Mouse (Mus musculus) MEL (cell line): Measurements from ENCODE around the gene Defb48. TPM values are rescaled to one million over a fixed set of nuclear protein-coding genes. Genes with fewer than 3 reads are reported as not detected.

Source experiments
- DNase-seq: peaks from one replicate; pipeline ENCODE4 v3.0.0; 2011; ENCODE audit warnings: low read depth, low spot score
- H3K27ac ChIP-seq: 2 replicates; pipeline ENCODE4 v1.5.1; 2012; ENCODE audit warnings: low read depth, mild to moderate bottlenecking, control low read depth, low read length, moderate library complexity; ENCODE audit not compliant: control insufficient read depth
- H3K27me3 ChIP-seq, 2 experiments: fragments of 150-350 bp in 1 of 2; sonication (generic) in 1 of 2; 2 replicates each; pipeline ENCODE4 v1.6.1; 2012; ENCODE audit warnings: low read length in 2 of 2, mild to moderate bottlenecking in 2 of 2, improper control_type of control experiment in 1 of 2, moderate library complexity in 1 of 2; ENCODE audit not compliant: insufficient read depth in 2 of 2, control insufficient read depth in 1 of 2
- H3K36me3 ChIP-seq, 2 experiments: 2 replicates each; pipeline ENCODE4 v1.6.1; 2012 to 2014; ENCODE audit warnings: low read length in 2 of 2, improper control_type of control experiment in 1 of 2, inconsistent platforms in 1 of 2, mild to moderate bottlenecking in 1 of 2; ENCODE audit not compliant: insufficient read depth in 2 of 2, control insufficient read depth in 1 of 2
- H3K4me1 ChIP-seq, 2 experiments: fragments of 150-350 bp in 1 of 2; sonication (generic) in 1 of 2; 2 replicates each; pipeline ENCODE4 v1.6.1; 2012; ENCODE audit warnings: low read length in 2 of 2, improper control_type of control experiment in 1 of 2, mild to moderate bottlenecking in 1 of 2; ENCODE audit not compliant: insufficient read depth in 2 of 2, control insufficient read depth in 1 of 2
- H3K4me3 ChIP-seq, 2 experiments: fragments of 150-350 bp in 1 of 2; sonication (generic) in 1 of 2; 2 replicates each; pipeline ENCODE4 v1.5.1; 2012; ENCODE audit warnings: low read depth in 2 of 2, low read length in 2 of 2, mild to moderate bottlenecking in 2 of 2, moderate library complexity in 2 of 2, control low read depth in 1 of 2, improper control_type of control experiment in 1 of 2; ENCODE audit not compliant: control insufficient read depth in 1 of 2, insufficient read depth in 1 of 2
- H3K79me2 ChIP-seq: 2 replicates; pipeline ENCODE4 v1.6.1; 2012; ENCODE audit warnings: mild to moderate bottlenecking, low read length, moderate library complexity; ENCODE audit not compliant: control insufficient read depth, poor library complexity, insufficient read depth
- H3K9ac ChIP-seq: 2 replicates; pipeline ENCODE4 v1.6.1; 2012; ENCODE audit warnings: low read depth, mild to moderate bottlenecking, control low read depth, low read length, moderate library complexity; ENCODE audit not compliant: control insufficient read depth, poor library complexity, severe bottlenecking
- H3K9me3 ChIP-seq: fragments of 150-350 bp; sonication (generic); replicated peaks from 2 replicates; pipeline ENCODE4 v1.6.1; 2012; ENCODE audit warnings: mild to moderate bottlenecking, low read length, improper control_type of control experiment, moderate library complexity; ENCODE audit not compliant: insufficient read depth
- CHD2 ChIP-seq: IDR thresholded peaks from 2 replicates; pipeline ENCODE4 v1.6.1; 2011; ENCODE audit warnings: low read length, improper control_type of control experiment
- E2F4 ChIP-seq: IDR thresholded peaks from 2 replicates; pipeline ENCODE4 v1.6.1; 2011; ENCODE audit warnings: low read depth, low read length, improper control_type of control experiment, borderline replicate concordance
- EP300 ChIP-seq, 2 experiments: IDR thresholded peaks; 2 replicates each; pipeline ENCODE4 v1.6.1; 2011; ENCODE audit warnings: improper control_type of control experiment in 2 of 2, low read length in 2 of 2, low read depth in 1 of 2, mild to moderate bottlenecking in 1 of 2
- ETS1 ChIP-seq: IDR thresholded peaks from 2 replicates; pipeline ENCODE4 v1.6.1; 2012; ENCODE audit warnings: low read depth, mild to moderate bottlenecking, inconsistent platforms, low read length, improper control_type of control experiment, moderate library complexity
- GATA1 ChIP-seq: IDR thresholded peaks from 2 replicates; pipeline ENCODE4 v1.6.1; 2011; ENCODE audit warnings: low read depth, low read length, improper control_type of control experiment
- MAFK ChIP-seq: IDR thresholded peaks from 2 replicates; pipeline ENCODE4 v1.6.1; 2011; ENCODE audit warnings: low read depth, mild to moderate bottlenecking, low read length, improper control_type of control experiment, borderline replicate concordance
- MAZ ChIP-seq: IDR thresholded peaks from 2 replicates; pipeline ENCODE4 v1.6.1; 2012; ENCODE audit warnings: low read depth, mild to moderate bottlenecking, inconsistent platforms, low read length, improper control_type of control experiment
- MYB ChIP-seq: IDR thresholded peaks from 2 replicates; pipeline ENCODE4 v1.6.1; 2011; ENCODE audit warnings: mild to moderate bottlenecking, low read depth, low read length, improper control_type of control experiment
- MYC ChIP-seq: IDR thresholded peaks from 2 replicates; pipeline ENCODE4 v1.6.1; 2011; ENCODE audit warnings: low read depth, mild to moderate bottlenecking, low read length, improper control_type of control experiment, moderate library complexity
- NELFE ChIP-seq: IDR thresholded peaks from 2 replicates; pipeline ENCODE4 v1.6.1; 2011; ENCODE audit warnings: low read depth, low read length, improper control_type of control experiment
- POLR2A ChIP-seq, 2 experiments: IDR thresholded peaks; 2 replicates each; pipeline ENCODE4 v1.6.1; 2011 to 2012; ENCODE audit warnings: low read length in 2 of 2, mild to moderate bottlenecking in 2 of 2, control low read depth in 1 of 2, improper control_type of control experiment in 1 of 2, low read depth in 1 of 2, moderate library complexity in 1 of 2; ENCODE audit not compliant: control insufficient read depth in 1 of 2, insufficient read depth in 1 of 2, poor library complexity in 1 of 2
- POLR2AphosphoS5 ChIP-seq: IDR thresholded peaks from 2 replicates; pipeline ENCODE4 v1.6.1; 2012; ENCODE audit warnings: low read depth, borderline replicate concordance, mild to moderate bottlenecking, inconsistent platforms, low read length, moderate library complexity, mixed read lengths
- RAD21 ChIP-seq: IDR thresholded peaks from 2 replicates; pipeline ENCODE4 v1.6.1; 2011; ENCODE audit warnings: mild to moderate bottlenecking, low read depth, low read length, improper control_type of control experiment
- RCOR1 ChIP-seq: IDR thresholded peaks from 2 replicates; pipeline ENCODE4 v1.6.1; 2012; ENCODE audit warnings: low read depth, mild to moderate bottlenecking, inconsistent platforms, low read length, improper control_type of control experiment
- SMC3 ChIP-seq: IDR thresholded peaks from 2 replicates; pipeline ENCODE4 v1.6.1; 2011; ENCODE audit warnings: low read depth, low read length, improper control_type of control experiment
- TAL1 ChIP-seq: IDR thresholded peaks from 2 replicates; pipeline ENCODE4 v1.6.1; 2012; ENCODE audit warnings: mild to moderate bottlenecking, inconsistent platforms, low read length, moderate library complexity, mixed read lengths
- UBTF ChIP-seq: IDR thresholded peaks from 2 replicates; pipeline ENCODE4 v1.6.1; 2012; ENCODE audit warnings: low read depth, mild to moderate bottlenecking, inconsistent platforms, low read length, improper control_type of control experiment, moderate library complexity, borderline replicate concordance; ENCODE audit not compliant: insufficient read depth
- USF2 ChIP-seq, 2 experiments: IDR thresholded peaks; 2 replicates each; pipeline ENCODE4 v1.6.1; 2011 to 2012; ENCODE audit warnings: improper control_type of control experiment in 2 of 2, low read length in 2 of 2, borderline replicate concordance in 1 of 2, inconsistent platforms in 1 of 2, low read depth in 1 of 2, mild to moderate bottlenecking in 1 of 2; ENCODE audit not compliant: insufficient read depth in 1 of 2
- ZC3H11A ChIP-seq: IDR thresholded peaks from 2 replicates; pipeline ENCODE4 v1.6.1; 2012; ENCODE audit warnings: low read depth, mild to moderate bottlenecking, inconsistent platforms, low read length, improper control_type of control experiment
- ZNF384 ChIP-seq: IDR thresholded peaks from 2 replicates; pipeline ENCODE4 v1.6.1; 2012; ENCODE audit warnings: low read depth, mild to moderate bottlenecking, inconsistent platforms, low read length, improper control_type of control experiment
- polyA plus RNA-seq, 2 experiments: library from polyadenylated mRNA; stranded (reverse) in 1 of 2; unstranded in 1 of 2; fragments of >175 nt in 1 of 2; fragments of >200 nt in 1 of 2; gene quantifications; 2 replicates each; pipeline versions ENCODE4 v1.2.1 to v1.2.4; 2012; ENCODE audit warnings: low replicate concordance in 2 of 2, low read depth in 1 of 2; ENCODE audit not compliant: insufficient read length in 2 of 2, insufficient read depth in 1 of 2, missing spikeins in 1 of 2
- total RNA-seq: library from RNA; depleted of rRNA; stranded (reverse); fragments of 300-350 nt; gene quantifications from 2 replicates; pipeline ENCODE4 v1.2.3, GENCODE M21; 2012

The Defb48 gene
- total and polyA plus RNA-seq, 3 experiments, result not detected

DNA sequence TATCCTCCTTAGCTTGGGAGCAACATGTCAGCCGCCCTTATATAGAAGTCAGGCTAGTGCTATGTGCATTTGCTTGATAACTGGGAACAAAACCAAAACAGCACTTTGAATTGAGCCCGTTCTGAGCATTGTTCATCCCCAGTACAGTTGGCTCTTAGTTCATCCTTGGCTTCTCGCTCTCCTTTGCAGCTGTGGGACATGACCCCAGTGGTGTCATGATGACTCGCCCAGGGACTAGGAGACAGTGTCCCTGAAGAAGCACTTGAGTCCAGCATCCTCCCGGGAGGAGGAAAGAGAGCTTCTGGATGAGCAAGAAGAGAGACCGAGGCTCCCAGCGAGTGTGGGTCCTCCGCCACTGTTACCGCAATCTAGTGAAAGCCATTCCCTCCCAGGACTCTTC lies 28.2 kb downstream of the Defb48 start:
- DNase-seq, result no peak
- TF ChIP-seq MYC, result no peak
- TF ChIP-seq MAFK, result no peak
- TF ChIP-seq MYB, result no peak
- no peak for TF ChIP-seq EP300 (IDR thresholded peaks at IDR 0.05; ENCODE audit: low read depth in 1 of 2, low read length in 2 of 2)
- TF ChIP-seq NELFE, result no peak
- TF ChIP-seq ZNF384, result no peak
- TF ChIP-seq SMC3, result no peak
- TF ChIP-seq E2F4, result no peak
- TF ChIP-seq RCOR1, result no peak
- TF ChIP-seq POLR2AphosphoS5, result no peak
- no peak for TF ChIP-seq MAZ
- TF ChIP-seq ETS1, result no peak
- no peak for TF ChIP-seq CHD2
- TF ChIP-seq USF2 (IDR thresholded peaks at IDR 0.05; ENCODE audit: borderline replicate concordance in 1 of 2, insufficient read depth in 1 of 2, low read depth in 1 of 2, low read length in 2 of 2), result no peak
- no peak for TF ChIP-seq GATA1
- no peak for TF ChIP-seq TAL1
- Histone ChIP-seq H3K4me3 (no peak overlapping the region), H3K79me2 (no peaks in the 10 kb centered on the region), H3K9me3 (no peaks in the 10 kb centered on the region), H3K36me3 (no peaks in the 10 kb centered on the region), H3K27me3 (no peaks in the 10 kb centered on the region), H3K9ac (no peak overlapping the region), H3K4me1 (no peaks in the 10 kb centered on the region), H3K27ac (no peak overlapping the region)

DNA sequence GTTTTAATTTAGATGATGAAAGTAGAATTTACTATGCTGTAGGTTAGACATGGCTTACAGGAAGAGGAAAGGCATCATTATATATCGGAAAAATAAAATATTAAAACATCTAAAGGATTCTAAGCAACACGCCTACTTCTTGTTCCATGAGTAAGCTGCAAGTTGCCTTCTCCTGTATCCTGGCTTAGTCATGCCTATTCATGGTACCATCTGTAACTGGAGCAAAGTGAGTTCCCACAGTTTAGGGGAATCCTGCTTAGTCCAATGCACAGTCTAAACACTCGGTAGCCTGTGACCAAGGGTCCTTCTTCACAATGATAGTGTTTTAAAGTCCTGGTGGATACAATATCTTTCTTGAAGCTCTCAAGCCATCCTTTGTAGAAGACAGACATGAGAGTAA lies 37.5 kb downstream of the Defb48 start:
- TF ChIP-seq MAZ (no peak), UBTF (no peak), RAD21 (no peak), MAFK (no peak), NELFE (no peak), ZC3H11A (no peak), POLR2A (IDR thresholded peaks at IDR 0.05; ENCODE audit: control insufficient read depth in 1 of 2, insufficient read depth in 1 of 2, low read depth in 1 of 2, low read length in 2 of 2, poor library complexity in 1 of 2) (no peak)
- no peaks in the 10 kb centered on the region for H3K36me3 ChIP-seq
- H3K4me3 ChIP-seq, result no peak overlapping the region

More for the DNA sequence above, 37.5 kb downstream of the Defb48 start:
- DNase-seq, result no peak
- H3K9me3 ChIP-seq, result no peaks in the 10 kb centered on the region
- no peak overlapping the region for H3K27ac ChIP-seq
- no peaks in the 10 kb centered on the region for H3K27me3 ChIP-seq
- H3K79me2 ChIP-seq, result no peaks in the 10 kb centered on the region
- H3K9ac ChIP-seq, result no peak overlapping the region
- H3K4me1 ChIP-seq, result no peaks in the 10 kb centered on the region
